Mouse (Mus musculus): ENCODE results near the gene Usp16.

DNA sequence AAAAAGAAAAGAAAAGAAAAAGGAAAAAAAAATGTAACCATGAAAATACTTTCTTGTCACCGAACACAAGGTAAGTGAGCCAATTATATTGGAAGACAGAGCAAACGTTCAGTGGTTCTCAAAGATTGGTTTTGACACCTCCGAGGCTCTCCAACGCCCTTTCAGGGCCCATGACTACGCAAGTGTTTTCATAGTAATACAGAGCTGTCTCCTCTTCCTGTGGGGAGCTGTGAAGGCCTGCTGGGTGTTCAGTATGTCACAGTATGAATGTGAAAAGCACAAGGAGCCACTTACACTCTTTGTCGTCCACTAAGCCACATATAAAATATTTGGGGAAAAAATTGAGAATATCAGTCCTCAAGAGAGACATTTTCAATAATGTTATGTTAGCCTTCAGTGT is 42.7 kb downstream of the Usp16 start:
- no peak for TF ChIP-seq TCF12 (IDR thresholded peaks at IDR 0.05; ENCODE audit: low read depth, low read length)
- no peak for TF ChIP-seq SIN3A (IDR thresholded peaks at IDR 0.05; ENCODE audit: low read length)
- no peak for TF ChIP-seq NRF1 (IDR thresholded peaks at IDR 0.05; ENCODE audit: insufficient read depth, low read depth, low read length, poor library complexity, severe bottlenecking)
- no peak for TF ChIP-seq MEF2A (IDR thresholded peaks at IDR 0.05; ENCODE audit: extremely low read depth, insufficient replicate concordance, low read depth, low read length, poor library complexity, severe bottlenecking)
- TF ChIP-seq USF1 (IDR thresholded peaks at IDR 0.05; ENCODE audit: low read depth, low read length) = no peak
- no peak for TF ChIP-seq E2F4 (IDR thresholded peaks at IDR 0.05; ENCODE audit: borderline replicate concordance, low read depth, low read length)
- TF ChIP-seq EP300 (IDR thresholded peaks at IDR 0.05; ENCODE audit: low read depth in 1 of 2, low read length in 2 of 2) = no peak

Measured in MEL (cell line).